ENCODE assay signal across 22 mouse cellular contexts in the genomic region with DNA sequence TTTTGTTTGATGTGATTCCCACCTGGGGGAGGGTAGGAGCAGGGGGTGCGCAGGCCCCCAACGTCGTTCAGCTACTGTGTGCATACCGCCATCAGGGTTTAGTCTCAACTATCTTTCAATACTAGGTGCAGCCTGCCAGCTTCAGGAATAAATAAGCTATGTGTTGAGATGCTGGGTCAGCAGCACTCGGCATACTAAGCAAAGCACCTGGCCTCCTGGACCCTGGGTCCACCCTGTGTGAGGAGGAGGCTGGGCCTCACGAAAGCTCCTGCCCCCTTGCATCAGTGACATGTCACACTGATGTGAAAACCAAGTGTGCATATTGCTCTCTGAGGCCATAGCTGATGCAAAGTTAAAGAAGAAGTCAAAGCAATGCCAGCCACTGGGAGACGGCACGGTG.
"Had no signal": no experiment of that assay in that cellular context is flagged by ENCODE, and none has a peak within 500 bp of the region (broad histone marks: within the 10 kb centered on the region; RNA-seq: fewer than 3 reads in every experiment).

No protein-coding gene starts in this region.

- H3K36me3 ChIP-seq: forebrain, embryonic 15.5 days; liver, embryonic 12.5 days had no signal

- H3K27ac ChIP-seq: forebrain, embryonic 15.5 days; heart, adult 2 months; hindbrain, embryonic 13.5 days; hindbrain, embryonic 15.5 days; hindbrain, postnatal 0 days; kidney, embryonic 15.5 days; limb, embryonic 13.5 days; limb, embryonic 15.5 days; liver, embryonic 12.5 days; liver, embryonic 14.5 days had no signal

- H3K9me3 ChIP-seq: forebrain, embryonic 15.5 days; heart, embryonic 12.5 days; hindbrain, embryonic 13.5 days; hindbrain, embryonic 15.5 days; kidney, embryonic 15.5 days; limb, embryonic 13.5 days; limb, embryonic 15.5 days; liver, embryonic 12.5 days had no signal

- DNase-seq: forebrain, postnatal 0 days; gastrocnemius, postnatal 14 days; gastrocnemius, postnatal 36 days; heart, adult 11 months; heart, adult 2 months; heart, postnatal 14 days; heart, postnatal 36 days; kidney, adult 11 months; layer of hippocampus, adult 9-11 months; layer of hippocampus, postnatal 36 days; left cerebral cortex, postnatal 4 days; lung, adult 18-20 months had no signal

- H3K4me3 ChIP-seq: forebrain, embryonic 15.5 days; heart, adult 2 months; heart, embryonic 12.5 days; hindbrain, embryonic 13.5 days; hindbrain, embryonic 15.5 days; kidney, embryonic 15.5 days; limb, embryonic 13.5 days; limb, embryonic 15.5 days; liver, embryonic 12.5 days had no signal

- H3K27me3 ChIP-seq: forebrain, embryonic 15.5 days; heart, embryonic 12.5 days; hindbrain, embryonic 13.5 days; hindbrain, embryonic 15.5 days; kidney, embryonic 15.5 days; limb, embryonic 13.5 days; limb, embryonic 15.5 days had no signal
